Mouse (Mus musculus): ENCODE measurements around the gene En2. TPM values are rescaled to one million over a fixed set of nuclear protein-coding genes. Genes with fewer than 3 reads are reported as not detected.

En2 gene
- polyA plus RNA-seq, 1 experiment = not detected

DNA sequence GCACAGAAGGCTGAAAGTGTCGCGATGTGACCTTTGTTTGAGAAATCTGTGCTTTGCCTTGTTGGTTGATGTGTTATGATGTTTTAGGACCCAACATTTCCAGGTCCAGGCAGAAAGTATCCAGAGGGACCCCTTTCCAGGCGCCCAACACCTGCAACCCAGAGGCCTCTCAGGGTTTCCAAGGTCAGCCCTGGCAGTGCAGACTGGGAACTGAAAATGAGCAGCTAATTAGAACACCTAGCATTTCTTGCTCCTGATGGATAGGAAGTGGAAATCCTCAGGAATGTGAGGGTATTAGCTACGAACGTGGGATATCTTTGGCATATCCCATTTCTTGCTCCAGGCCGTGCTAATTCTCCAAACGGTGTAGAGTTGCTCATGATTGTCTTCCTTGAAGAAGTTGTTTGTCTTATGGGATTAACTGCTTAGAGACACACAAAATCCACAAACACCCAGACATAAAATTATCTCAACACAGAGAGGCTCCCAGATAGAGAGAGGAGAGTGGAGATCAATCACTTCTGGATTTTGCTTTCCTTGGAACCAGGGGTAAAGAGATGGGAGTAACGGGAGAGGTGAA, 5.5 kb upstream of the En2 start:
- no peak for DNase-seq (ENCODE audit: low spot score)

DNA sequence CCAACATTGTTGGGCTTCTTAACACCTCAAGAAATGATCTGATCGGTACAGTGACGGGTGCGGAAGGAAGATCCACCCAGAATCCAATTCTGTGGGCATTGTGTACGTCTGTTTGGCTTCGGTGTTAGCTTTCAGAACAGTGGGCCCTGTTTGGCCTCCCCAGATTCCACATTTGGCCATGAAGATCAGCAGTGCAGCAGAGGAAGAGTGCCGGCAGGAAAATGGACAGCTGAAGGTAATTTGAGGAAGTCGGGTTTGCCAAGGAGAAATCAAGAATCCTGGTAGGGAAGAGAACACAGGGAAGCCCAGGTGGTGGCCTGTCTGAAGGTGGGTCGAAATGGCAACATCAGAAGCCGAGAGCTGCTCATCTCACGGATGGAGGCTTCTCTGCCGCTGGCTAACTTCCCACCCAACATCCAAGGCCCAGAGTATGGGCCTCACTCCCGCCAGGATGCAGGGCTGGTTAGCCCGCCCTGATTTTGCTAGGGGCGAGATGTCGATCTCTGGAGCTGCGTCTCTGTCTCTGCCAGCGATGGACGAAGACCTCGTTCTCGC, 4.0 kb upstream of the En2 start:
- DNase-seq (ENCODE audit: low spot score) = no peak

DNA sequence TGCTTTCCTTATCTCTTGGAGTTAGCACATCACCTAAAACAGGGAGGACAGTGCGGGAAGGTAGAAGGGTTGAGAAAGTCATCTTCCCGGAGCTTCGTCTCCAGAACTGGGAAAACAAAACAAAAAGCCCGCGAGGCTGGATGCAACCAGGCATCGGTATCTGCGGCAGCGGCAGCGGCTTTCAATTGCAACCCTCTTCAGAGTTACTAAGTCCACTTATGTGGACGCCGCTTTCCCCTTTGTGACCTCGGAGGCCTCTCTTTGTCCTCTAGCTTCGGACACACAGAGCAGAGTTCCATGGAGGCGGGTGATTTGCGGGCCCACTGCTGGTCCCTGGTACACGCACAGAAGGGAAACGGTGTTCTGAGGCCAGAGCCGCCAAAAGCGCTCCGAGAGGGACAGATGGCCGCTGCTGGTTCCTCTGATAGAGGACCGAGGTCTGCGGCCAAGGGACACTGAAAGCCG, 3.5 kb upstream of the En2 start:
- no peak for DNase-seq (ENCODE audit: low spot score)

DNA sequence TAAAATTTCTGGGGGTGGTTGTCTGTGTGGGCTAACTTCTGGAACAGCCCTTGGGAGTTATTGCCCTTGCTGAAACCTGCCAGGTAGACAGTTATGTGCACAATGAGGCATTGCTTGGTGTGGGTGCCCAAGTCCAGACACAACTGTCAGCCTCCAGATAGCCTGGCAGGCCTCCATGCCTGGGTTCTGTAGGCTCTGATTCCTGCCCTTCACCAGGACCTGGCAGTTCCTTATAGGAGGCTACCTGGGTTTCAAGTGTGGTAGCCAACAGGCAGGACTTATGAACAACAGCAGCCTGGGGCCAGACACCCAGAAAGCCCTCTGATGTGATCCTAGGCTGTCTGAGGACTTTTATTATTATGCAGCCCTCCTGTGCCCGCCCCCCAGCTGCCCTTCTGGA, 1.6 kb upstream of the En2 start:
- DNase-seq (ENCODE audit: low spot score) = no peak

DNA sequence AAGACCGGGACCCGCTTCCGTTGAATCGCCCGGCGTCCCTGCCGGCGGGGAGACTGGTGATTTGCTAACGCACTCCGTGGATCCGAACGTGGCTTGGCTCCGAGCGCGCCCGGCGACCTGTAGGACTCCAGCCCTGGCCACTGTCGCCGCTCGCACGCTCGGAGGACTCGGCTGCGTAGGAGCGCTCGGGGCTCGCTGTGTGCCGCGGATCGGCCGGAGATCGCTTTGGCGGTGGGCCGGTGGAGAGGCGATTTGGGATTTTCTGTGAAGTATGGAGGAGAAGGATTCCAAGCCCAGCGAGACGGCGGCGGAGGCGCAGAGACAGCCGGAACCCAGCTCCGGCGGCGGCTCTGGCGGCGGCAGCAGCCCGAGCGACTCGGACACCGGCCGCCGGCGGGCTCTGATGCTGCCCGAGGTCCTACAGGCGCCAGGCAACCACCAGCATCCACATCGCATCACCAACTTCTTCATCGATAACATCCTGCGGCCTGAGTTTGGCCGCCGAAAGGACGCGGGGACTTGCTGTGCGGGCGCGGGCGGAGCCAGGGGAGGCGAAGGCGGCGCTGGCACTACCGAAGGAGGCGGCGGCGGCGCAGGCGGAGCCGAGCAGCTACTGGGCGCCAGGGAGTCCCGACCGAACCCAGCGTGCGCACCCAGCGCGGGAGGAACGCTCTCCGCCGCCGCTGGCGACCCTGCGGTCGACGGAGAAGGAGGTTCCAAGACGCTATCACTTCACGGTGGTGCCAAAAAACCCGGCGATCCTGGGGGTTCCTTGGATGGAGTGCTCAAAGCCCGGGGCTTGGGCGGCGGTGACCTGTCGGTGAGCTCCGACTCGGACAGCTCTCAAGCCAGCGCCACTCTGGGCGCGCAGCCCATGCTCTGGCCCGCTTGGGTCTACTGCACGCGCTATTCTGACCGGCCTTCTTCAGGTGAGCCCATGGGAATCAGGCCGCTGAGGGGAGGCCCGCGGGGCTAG, 1.1 kb downstream of the En2 start:
- peak; percentile 42 for DNase-seq (ENCODE audit: low spot score)

DNA sequence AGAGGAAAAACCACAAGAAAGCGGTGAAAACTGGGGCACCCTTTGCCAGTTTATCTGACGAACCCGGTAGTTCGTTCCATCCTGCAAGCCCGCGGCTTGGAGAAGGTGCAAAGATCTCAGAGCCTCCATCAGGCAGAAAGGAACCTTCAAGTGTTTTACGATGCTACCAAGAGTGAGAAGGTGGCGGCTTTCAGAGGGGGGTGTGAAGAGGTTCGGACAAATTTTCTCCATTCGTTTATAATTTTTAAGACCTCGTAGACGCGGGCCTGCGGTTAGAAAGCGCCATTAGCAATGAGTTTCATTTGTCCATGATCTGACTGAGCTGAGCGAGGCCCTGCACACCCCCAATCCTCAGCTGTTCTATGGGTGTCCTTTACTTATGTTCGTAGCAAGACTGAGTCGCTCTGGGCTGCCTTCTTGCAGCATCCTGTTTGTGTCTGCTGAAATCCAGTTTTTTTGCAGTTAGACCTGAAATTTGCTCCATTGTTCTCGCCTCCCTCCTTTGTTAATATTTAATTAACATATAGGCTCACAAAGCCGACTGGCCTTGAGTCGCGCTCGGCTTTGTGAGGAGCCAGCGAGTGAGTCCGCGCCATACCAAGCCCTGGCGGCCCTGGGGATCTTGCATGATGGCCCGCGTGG, 2.2 kb downstream of the En2 start:
- DNase-seq (ENCODE audit: low spot score) = no peak

DNA sequence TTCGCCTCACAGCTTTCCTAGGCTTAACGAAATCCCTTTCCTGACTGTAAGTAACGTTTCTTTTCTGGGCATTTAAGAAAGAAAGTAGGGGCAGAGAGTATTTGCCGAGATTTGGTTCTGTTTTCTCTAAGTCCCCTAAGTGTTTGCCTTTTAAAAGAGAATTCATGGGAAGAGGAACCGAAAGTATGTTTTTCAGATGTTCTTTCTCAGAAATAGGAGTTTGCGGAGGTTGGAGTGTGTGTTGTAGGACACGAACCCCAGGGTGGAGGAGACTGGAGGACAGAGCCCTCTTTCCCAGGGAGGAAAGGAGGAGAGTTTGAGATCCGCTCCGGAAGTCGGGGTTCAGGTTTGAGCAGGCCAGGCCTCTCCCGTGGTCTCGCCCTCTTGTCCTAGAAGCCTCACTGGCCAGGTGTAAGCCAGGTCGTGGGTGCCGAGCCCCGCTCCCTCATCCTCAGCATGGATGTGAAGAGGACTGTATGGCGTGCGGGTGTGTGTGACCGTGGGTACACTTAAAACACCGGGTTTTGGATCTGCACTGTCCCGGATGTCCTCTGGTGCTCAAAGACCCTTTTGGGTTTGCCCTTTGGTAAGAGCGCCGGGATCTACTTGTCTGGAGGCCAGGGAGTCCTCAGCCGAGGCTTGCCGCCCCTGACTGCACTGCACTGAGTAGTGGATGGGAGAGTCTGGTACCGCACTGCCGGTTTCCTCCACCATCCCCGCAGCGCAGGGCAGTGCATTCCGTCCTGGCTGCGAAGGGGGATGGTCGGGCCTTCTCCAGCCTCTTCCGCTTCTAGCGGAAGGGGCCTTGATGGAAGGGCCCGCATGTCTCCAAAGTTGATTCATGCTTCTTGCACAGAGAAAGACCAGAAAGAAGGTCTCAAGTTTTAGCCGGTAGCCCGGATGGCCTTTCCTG, 3.0 kb downstream of the En2 start:
- no peak for DNase-seq (ENCODE audit: low spot score)

DNA sequence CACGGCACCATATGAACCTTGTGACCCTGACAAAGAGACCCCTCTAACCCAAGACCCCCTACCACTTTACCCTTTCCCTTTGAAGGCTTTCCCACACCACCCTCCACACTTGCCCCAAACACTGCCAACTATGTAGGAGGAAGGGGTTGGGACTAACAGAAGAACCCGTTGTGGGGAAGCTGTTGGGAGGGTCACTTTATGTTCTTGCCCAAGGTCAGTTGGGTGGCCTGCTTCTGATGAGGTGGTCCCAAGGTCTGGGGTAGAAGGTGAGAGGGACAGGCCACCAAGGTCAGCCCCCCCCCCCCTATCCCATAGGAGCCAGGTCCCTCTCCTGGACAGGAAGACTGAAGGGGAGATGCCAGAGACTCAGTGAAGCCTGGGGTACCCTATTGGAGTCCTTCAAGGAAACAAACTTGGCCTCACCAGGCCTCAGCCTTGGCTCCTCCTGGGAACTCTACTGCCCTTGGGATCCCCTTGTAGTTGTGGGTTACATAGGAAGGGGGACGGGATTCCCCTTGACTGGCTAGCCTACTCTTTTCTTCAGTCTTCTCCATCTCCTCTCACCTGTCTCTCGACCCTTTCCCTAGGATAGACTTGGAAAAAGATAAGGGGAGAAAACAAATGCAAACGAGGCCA, 3.8 kb downstream of the En2 start:
- no peak for DNase-seq (ENCODE audit: low spot score)

DNA sequence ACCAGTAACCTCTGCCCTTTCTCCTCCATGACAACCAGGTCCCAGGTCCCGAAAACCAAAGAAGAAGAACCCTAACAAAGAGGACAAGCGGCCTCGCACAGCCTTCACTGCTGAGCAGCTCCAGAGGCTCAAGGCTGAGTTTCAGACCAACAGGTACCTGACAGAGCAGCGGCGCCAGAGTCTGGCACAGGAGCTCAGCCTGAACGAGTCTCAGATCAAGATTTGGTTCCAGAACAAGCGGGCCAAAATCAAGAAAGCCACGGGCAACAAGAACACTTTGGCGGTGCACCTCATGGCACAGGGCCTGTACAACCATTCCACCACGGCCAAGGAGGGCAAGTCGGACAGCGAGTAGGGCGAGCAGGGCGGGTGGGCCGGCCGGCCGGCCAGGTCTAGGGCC, 4.6 kb downstream of the En2 start:
- DNase-seq (ENCODE audit: low spot score) = no peak

DNA sequence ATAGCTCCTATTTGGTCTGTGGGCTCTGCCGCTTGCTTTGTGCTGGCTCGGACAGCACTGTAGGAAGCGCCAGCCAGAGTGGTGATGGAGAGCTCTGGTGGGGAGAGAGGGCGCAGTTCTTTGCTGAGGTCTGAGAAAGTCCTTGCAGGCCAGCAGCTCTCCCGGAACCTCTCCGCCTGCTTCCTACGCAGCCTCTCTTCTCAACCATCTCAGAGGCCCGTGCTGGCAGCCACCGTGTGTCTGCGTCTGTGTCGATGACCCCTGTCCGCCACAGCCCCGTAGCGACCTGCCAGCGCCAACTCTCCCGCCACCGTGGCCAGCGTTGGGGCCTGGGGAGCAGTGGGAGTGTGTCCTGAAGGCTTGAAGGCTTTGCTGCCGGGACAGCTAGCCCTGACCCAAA, 5.4 kb downstream of the En2 start:
- DNase-seq (ENCODE audit: low spot score) = no peak

DNA sequence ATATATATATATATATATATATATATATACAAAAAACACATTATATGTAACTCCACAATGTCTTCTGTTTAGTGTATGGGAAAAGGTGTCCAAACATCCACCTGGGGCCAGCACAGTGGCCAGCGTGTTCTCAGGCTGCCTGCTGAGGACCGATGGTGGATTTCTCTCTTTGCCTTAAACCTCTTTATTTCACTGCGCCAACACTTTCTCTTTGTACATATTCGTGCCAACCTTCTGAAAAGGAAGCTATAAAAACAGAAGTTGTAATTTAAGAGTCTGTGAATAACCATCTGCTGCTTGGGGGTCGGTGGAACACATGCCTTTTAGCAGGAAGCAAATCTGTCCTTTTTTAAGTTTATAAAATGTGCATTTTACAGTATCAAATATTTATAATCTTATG, 6.2 kb downstream of the En2 start:
- no peak for DNase-seq (ENCODE audit: low spot score)

DNA sequence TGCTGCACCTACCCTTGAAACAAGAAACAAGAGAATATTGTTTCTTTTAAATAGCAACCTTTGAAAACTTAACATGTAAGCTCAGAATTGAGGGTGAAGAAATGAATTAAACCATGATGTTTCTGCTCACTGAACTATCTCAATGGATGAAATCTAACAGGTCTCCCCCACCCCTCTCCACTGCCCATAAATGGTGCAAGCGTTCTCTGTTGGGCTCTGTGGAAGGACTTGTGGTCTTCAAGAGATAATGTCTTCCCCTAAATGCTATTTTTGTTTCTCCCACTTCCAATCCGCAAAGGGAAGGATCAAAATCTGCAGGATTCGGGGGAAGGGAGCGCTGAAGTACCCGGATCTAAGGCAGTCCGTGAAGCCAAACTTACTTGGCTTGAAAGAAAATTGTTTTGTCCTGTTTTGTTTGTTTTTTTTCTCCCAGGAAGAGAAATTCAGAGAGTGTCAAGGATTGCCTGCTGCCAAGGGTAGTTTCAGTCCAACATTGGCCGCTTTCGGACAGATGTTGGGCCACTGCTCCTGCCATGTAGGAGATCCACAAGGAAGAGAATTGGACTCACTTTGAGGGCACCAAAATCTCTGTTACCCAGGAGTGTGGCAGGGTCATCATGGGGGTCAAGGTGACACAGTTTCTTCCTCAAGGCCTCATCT, 6.9 kb downstream of the En2 start:
- no peak for DNase-seq (ENCODE audit: low spot score)

DNA sequence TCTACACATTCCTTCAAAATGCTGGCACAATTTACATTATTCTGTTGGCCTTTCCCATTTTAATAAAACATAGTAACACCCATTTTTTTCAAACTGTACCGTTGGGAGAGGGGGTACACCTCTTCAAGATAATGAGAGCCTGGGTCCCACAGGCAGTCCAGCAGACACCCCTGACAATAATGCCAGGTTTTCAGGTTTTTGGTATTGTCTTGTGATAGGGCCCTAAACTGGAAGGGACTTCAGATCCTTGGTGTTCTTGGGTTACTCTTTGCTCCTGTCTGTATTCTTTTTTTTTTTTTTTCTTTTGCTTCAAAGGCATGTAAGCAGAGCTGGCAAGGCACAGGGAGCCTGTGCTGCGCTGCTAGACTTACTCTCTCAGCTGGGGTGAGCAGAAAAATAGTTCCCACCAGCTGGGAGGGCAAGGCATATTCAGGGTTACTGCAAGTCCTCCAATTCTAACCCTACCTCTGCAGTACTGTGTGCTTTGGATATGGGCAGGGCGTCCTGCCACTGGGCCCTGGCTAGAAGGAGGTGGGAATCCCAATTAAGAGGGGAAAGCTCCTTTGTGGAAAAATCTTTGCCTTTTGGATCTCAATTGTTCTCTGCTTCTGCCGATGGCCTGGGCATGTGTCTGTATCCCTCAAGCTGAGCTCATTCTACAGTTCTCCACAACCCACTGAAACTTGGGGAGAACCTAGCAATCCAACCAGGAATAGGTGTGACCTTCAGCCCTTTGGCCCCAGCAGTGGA, 7.6 kb downstream of the En2 start:
- DNase-seq (ENCODE audit: low spot score) = no peak

DNA sequence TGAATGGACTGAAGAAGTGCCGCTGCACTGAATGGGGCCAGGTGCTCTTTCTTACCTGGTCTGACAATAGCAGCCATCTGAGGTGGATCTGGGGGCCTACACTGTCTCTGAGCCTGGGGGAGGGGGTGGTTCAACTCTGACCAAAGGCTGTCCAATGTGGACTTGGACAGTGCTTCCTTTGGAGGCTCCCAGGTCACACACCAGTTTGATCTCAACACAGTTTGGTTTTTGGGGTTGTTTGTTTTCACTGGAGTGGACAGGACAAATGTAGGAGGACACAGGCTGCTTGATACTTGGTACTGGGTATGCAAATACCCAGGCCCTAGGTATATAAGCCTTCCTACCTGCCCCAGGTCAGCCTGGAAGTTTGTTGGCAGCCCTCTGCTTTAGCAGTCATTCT, 8.2 kb downstream of the En2 start:
- DNase-seq (ENCODE audit: low spot score) = no peak

DNA sequence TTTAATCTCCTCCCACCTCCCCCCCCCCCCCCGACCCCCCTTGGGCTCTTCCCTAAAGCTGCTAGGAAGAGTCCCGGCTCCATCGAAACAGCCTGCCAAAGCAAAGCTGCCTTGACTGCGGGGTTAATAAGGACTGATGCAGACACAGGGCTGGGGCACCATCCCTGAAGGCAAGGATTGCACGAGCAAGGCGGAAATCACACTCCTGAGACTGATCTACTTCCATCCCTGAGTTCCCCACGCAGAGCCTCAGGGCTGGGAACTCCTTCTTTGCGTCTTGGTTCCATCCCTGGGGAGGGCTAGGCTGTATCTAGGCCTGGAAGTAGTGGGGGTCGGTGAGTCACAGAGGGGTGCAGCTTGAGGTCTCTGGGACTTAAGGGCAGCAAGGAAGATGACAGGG, 8.6 kb downstream of the En2 start:
- DNase-seq (ENCODE audit: low spot score) = no peak

DNA sequence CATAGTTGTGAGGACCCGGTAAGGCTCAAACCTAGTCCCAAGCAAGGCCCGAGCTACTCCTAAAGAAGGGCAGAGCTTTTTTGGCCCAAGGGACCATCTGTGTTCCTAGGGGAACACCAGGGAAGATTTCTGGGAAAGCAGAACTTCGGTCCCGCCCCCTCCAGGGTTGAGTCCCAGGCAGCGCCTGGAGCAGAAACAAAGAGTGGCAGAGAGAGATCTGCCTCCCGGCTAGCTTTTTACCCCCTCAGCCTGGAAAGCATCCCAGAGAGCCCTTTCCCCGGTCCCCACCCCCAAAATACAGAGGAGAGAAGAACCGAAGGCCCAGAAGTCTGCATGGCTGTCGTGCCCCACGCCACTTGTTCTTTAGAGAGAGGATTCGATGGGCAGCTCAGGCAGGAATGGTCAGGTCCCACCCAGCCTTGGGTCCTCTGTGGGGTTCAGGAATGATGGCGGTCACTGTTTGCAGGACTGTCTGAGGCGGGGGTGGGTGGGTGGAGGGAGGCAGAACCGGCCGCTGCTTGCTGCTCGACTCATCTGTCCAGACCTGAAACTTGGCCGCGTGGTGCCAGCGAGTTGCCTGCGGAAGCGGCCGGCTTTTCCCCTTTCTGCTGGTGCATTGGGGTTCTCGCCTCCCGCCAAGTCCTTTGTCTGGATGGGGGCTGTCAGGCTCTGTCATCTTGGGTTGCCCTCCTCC, 9.5 kb downstream of the En2 start:
- no peak for DNase-seq (ENCODE audit: low spot score)

DNA sequence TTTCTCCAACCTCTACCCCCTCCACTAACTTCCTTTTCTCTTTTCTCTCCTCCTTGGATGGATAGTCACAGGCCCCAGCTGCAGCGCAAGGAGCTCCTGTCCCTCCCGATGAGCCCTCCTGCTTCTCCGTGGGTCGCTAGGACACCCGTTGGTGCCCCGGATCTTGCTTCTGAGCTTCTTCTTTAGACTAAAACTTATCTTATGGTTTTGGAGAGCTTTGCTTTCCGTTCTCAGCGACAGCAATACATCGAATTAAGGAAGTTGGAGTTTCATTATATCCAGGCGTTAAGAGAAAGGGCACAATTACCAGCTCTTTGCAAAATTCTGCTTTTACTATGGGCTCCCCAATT, 10.1 kb downstream of the En2 start:
- DNase-seq (ENCODE audit: low spot score) = no peak

DNA sequence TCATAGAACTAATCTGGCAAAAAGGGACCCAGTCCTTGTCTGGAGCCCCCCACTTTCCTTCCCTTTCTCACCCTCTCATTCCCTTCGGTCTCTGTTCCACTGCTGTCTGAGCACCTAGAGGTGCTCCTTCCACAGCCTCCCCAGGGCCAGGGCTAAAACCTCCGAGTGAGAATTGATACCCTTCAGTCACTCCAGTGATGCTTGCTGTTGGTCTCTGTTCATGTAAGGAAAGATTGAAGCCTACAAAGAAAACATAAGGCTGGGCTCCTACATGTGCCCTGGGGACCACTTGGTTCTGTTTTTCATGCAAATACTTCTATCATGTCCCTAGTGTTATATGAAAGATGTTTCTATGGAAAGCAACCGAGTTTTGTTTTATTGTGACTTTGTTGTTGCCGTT, 10.5 kb downstream of the En2 start:
- no peak for DNase-seq (ENCODE audit: low spot score)

DNA sequence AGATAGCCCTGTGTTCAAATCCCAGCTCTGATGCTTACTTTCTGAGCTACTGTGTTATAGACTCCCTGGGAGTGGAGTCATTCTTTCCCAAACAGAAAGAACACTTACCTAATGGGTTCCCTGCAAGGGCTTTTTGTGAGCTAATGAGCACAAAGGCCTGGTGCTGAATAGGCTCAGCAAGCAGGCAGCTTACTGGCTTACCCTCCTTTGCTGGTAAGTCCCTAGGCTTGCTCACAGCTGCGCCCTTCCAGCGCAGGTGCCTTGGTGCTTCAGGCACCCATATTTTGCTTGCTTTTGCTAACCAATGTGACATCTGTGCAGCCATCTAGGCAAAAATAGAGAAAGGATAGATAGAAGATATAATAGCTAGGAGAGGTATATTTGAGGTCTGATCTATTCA, 11.1 kb downstream of the En2 start:
- no peak for DNase-seq (ENCODE audit: low spot score)

All from urinary bladder, adult 2 months (tissue).